Mouse (Mus musculus) ovary, postnatal 10 days (tissue): Measurements from ENCODE around the gene Papolb.

Experiments
- DNase-seq: peaks from one replicate; pipeline ENCODE4 v3.0.0; 2022; ENCODE audit warnings: low spot score

Papolb gene

GRCm38 (mm10) chr5:142518973-142519372 is 10.9 kb downstream of the Papolb start:
- DNase-seq = no peak

DNA sequence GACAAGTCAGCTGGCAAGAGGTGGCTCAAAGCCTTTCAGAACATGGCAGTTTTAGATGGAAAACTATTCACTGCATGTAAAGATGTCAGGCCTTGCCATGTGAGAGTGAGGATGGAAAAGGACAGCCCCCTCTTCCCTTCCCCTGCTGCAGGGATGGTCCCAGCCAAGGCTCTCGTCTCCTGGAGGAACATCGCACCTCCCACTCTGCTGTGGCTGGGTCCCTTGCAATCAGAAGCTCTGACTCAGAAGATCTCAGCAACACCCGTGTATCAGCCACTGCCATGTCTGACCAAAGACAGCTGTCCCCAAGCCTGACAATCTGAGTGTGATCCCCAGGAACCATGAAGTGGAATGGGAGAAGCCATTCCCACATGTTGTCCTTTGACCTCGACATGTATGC is 17.8 kb downstream of the Papolb start:
- DNase-seq = no peak

- DNase-seq = no peak
Measured at GRCm38 (mm10) chr5:142510061-142510414, 19.8 kb downstream of the Papolb start.

DNA sequence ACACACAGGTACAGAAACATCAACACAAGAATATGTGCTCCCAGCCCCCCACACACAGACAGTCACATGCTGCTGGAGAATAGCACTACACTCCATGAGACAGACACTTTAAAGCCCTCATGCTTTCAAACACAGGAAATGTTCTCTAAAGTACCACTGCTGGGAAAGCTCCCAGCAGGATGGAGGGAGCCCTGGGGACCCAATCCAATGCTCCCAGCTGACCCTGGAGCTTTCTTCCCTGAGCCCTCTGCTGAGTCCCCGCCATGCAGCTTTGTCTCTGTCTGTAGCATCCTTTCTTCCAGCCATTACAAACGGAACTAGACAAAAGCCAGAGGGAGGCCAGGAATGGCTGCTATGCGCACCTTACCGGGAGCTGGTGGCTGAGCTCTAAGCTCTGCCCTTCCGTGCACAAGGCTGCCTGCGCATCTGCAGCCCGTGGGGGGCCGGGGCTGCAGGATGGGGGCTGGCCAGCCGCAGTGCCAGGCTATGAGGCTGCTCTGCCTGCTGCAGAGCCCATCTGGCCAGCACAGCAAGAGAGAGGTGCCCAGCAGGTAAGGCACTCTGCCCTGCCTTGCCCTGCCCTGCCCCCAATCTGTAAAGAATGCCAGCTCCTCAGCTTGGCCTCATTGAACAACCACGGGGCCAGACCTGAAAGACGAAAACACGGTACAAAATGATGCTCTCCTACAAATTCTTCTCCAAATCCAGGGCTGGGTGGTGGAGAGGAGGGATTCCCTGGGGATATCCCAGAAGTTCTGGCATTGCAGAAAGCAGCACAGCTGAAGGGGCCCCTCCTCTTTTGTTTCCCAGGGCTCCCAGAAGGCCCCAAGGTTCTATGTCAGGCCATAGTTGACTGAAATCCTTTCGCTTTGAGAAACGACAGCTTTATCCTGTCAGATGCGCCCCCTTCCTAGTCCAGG is 20.5 kb downstream of the Papolb start:
- DNase-seq = no peak

DNA sequence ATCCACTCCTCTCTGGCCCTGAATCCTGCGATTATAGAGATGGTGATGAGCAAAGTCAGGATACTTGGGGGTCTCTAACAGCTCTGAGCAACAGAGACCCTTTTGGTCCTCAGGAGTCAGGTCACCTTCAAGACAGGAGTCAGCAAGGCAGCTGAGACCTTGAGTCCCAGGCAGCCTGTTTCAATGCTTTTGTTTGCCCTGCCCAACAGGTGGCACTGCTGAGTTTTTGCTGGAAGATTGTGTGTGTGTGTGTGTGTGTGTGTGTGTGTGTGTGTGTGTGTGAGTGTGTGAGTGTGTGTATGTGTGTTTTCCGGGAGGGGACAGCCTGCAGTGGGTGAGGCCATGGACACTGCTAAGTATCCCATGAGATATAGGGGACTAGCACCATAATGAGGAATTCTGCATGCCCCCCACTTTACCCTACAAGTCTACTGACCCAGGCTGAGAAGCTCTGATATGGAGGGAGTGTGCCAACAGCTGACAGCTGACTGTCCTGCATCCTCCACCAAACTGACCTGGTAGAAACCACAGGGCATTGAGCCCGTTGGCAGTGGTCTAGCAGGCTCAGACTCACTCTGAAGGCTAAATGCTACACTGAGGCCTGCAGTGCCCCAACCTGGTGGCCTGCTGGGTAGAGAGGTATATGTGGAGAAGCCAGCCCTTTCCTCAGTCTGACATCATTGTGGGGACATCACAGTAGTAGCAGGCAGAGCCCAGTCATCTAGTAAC is 24.0 kb downstream of the Papolb start:
- DNase-seq = no peak

GRCm38 (mm10) chr5:142504175-142504574 is 25.7 kb downstream of the Papolb start:
- DNase-seq = no peak

GRCm38 (mm10) chr5:142502414-142502813 is 27.5 kb downstream of the Papolb start:
- peak; percentile 50 for DNase-seq

DNA sequence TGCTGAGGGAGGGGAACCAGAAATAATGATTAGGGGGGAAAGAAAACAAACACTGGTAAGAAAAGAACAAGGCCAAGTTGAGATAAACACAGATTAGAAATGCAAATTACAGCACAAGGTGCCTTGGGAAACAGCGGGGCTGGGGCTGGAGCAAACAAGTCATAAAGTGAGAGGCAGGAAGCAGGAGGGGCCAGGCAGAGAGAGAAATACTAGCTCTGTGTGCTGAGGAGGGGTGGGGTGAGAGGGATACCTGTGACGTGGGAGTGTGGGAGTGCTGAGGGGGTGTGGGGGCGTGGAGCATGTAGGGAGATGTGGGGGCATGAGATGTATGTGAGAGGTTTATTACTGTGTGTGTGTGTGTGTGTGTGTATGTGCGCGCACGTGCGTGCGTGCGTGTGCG is 29.0 kb downstream of the Papolb start:
- no peak for DNase-seq

GRCm38 (mm10) chr5:142498964-142499363 is 30.9 kb downstream of the Papolb start:
- no peak for DNase-seq

- DNase-seq = no peak
Measured at GRCm38 (mm10) chr5:142495321-142496096, 34.4 kb downstream of the Papolb start.

DNA sequence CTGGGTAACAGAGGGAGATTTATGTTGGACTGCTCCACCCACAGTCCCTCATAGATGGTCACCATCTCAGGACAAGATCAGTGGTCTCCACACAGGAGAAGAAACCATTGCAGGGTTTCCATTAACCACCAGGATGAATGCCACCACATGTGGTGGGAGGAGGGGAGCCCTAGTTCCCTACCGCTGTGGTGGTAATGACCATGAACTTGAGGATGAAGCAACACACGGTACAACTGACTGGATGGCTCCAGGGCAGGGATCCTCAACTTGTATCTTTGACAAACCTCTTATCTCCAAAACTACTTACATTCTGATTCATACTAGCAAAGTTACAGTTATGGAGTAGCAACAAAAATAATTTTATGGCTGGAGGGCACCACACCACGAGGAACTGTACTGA is 36.6 kb downstream of the Papolb start:
- DNase-seq = no peak

GRCm38 (mm10) chr5:142489955-142490707 is 39.7 kb downstream of the Papolb start:
- DNase-seq = no peak

GRCm38 (mm10) chr5:142486654-142487053 is 43.2 kb downstream of the Papolb start:
- no peak for DNase-seq

DNA sequence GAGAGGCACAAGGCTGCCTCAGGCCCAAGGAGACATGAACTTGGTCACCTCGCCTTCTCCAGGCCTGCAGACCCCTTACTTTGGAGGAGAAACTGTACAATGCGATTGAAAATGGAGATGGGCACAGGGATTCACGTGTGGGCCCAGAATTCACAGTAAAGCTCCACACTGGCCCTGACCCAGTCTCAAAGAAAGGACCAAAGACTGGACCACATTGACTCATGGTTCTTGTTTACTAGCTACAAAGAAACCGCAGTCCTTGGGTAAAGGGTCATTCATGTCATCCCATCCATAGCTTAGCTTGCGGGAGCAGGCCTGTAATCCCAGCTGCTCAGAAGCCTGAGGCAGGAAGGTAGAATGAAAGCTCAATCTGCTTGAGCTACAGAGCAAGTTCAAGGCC is 46.3 kb downstream of the Papolb start:
- DNase-seq = no peak

GRCm38 (mm10) chr5:142482512-142482911 is 47.4 kb downstream of the Papolb start:
- DNase-seq = no peak

- peak; percentile 76 for DNase-seq
Measured at GRCm38 (mm10) chr5:142478829-142479435, 50.9 kb downstream of the Papolb start.

- no peak for DNase-seq
Measured at GRCm38 (mm10) chr5:142477866-142478615, 51.8 kb downstream of the Papolb start.

- no peak for DNase-seq
Measured at GRCm38 (mm10) chr5:142477346-142477745, 52.5 kb downstream of the Papolb start.
